Mouse (Mus musculus) adrenal gland (tissue): ENCODE results near the gene Swsap1.

Experiments
- intact Hi-C: fragments of 180-260 bp; cut with DNase I; formaldehyde crosslinking; loops from one replicate; pipeline ENCODE4 v1.15.1; 2025
- long read RNA-seq, 2 experiments: library from polyadenylated mRNA; unstranded; transcript quantifications; one replicate each; pipeline ENCODE4 v2.0.0; 2020; ENCODE audit warnings: borderline replicate concordance in 1 of 2; ENCODE audit not compliant: insufficient replicate concordance in 1 of 2

Swsap1 gene
- long read RNA-seq, experiment 1 = 0 reads
- long read RNA-seq, experiment 2 = 0 reads

GRCm38 (mm10) chr9:21955570-21956281, at the start of gene Swsap1:
TSS of gene Swsap1 (plus strand) at chr9:21955755.
- intact Hi-C loops = no loop called here

GRCm38 (mm10) chr9:21908216-21908615, 47.3 kb upstream of the Swsap1 start:
- intact Hi-C loops = loop anchor here (5.0 kb wide), 1 partner anchor 51 kb away; no protein-coding TSS in a partner anchor

- intact Hi-C loops = loop anchor here (5.0 kb wide), 1 partner anchor 52 kb away; no protein-coding TSS in a partner anchor
Observed at GRCm38 (mm10) chr9:21909474-21910223, 45.9 kb upstream of the Swsap1 start.

- intact Hi-C loops = no loop called here
Observed at GRCm38 (mm10) chr9:21916851-21917492, 38.6 kb upstream of the Swsap1 start.

GRCm38 (mm10) chr9:21917493-21918034, 38.0 kb upstream of the Swsap1 start:
- intact Hi-C loops = no loop called here

- intact Hi-C loops = no loop called here
Observed at GRCm38 (mm10) chr9:21918035-21918592, 37.4 kb upstream of the Swsap1 start, which contains the start of gene Rab3d. TSS of gene Rab3d (minus strand) at chr9:21918192.

GRCm38 (mm10) chr9:21918692-21919384, 36.7 kb upstream of the Swsap1 start:
- intact Hi-C loops = no loop called here

GRCm38 (mm10) chr9:21923036-21923435, 32.5 kb upstream of the Swsap1 start:
- intact Hi-C loops = no loop called here

GRCm38 (mm10) chr9:21923490-21924098, 32.0 kb upstream of the Swsap1 start:
- intact Hi-C loops = no loop called here

- intact Hi-C loops = no loop called here
Observed at GRCm38 (mm10) chr9:21924099-21924493, 31.5 kb upstream of the Swsap1 start.

- intact Hi-C loops = no loop called here
Observed at GRCm38 (mm10) chr9:21925034-21925433, 30.5 kb upstream of the Swsap1 start.

- intact Hi-C loops = no loop called here
Observed at GRCm38 (mm10) chr9:21925506-21925905, 30.0 kb upstream of the Swsap1 start.

- intact Hi-C loops = no loop called here
Observed at GRCm38 (mm10) chr9:21926155-21926554, 29.4 kb upstream of the Swsap1 start.

- intact Hi-C loops = no loop called here
Observed at GRCm38 (mm10) chr9:21926784-21927183, 28.8 kb upstream of the Swsap1 start.

GRCm38 (mm10) chr9:21927208-21927753, 28.3 kb upstream of the Swsap1 start, which contains the start of the genes Ccdc159 and Tmem205:
TSS of gene Ccdc159 (plus strand) at chr9:21927471.
TSS of gene Tmem205 (minus strand) at chr9:21927556.
- intact Hi-C loops = no loop called here

- intact Hi-C loops = no loop called here
Observed at GRCm38 (mm10) chr9:21929208-21929607, 26.3 kb upstream of the Swsap1 start.

- intact Hi-C loops = no loop called here
Observed at GRCm38 (mm10) chr9:21932006-21932405, 23.5 kb upstream of the Swsap1 start.

- intact Hi-C loops = no loop called here
Observed at GRCm38 (mm10) chr9:21932445-21933137, 23.0 kb upstream of the Swsap1 start.

- intact Hi-C loops = no loop called here
Observed at GRCm38 (mm10) chr9:21934021-21934420, 21.5 kb upstream of the Swsap1 start.
